Mouse (Mus musculus) CH12.LX (cell line): ENCODE results near the gene Tmco1.

Experiments used
- BHLHE40 ChIP-seq: IDR thresholded peaks from 2 replicates; pipeline ENCODE4 v1.6.1; 2011; ENCODE audit warnings: mild to moderate bottlenecking, low read depth, low read length, improper control_type of control experiment
- CHD1 ChIP-seq: IDR thresholded peaks from 2 replicates; pipeline ENCODE4 v1.6.1; 2012; ENCODE audit warnings: low read depth, low read length, improper control_type of control experiment, inconsistent platforms
- CHD2 ChIP-seq: IDR thresholded peaks from 2 replicates; pipeline ENCODE4 v1.6.1; 2011; ENCODE audit warnings: low read length, improper control_type of control experiment
- CTCF ChIP-seq, 2 experiments: IDR thresholded peaks in 1 of 2; conservative IDR thresholded peaks in 1 of 2; 2 replicates each; pipeline ENCODE4 v1.5.1; 2011 to 2012; ENCODE audit warnings: low read depth in 2 of 2, low read length in 2 of 2, improper control_type of control experiment in 1 of 2, inconsistent platforms in 1 of 2, mild to moderate bottlenecking in 1 of 2, moderate library complexity in 1 of 2
- HCFC1 ChIP-seq: IDR thresholded peaks from 2 replicates; pipeline ENCODE4 v1.6.1; 2012; ENCODE audit warnings: low read depth, mild to moderate bottlenecking, inconsistent platforms, low read length, improper control_type of control experiment
- IRF4 ChIP-seq: IDR thresholded peaks from 2 replicates; pipeline ENCODE4 v1.6.1; 2014; ENCODE audit warnings: low read depth, mild to moderate bottlenecking, inconsistent platforms, low read length, improper control_type of control experiment
- JUN ChIP-seq: IDR thresholded peaks from 2 replicates; pipeline ENCODE4 v1.6.1; 2011; ENCODE audit warnings: low read depth, mild to moderate bottlenecking, low read length, improper control_type of control experiment, moderate library complexity; ENCODE audit not compliant: insufficient read depth
- MAZ ChIP-seq: IDR thresholded peaks from 2 replicates; pipeline ENCODE4 v1.6.1; 2012; ENCODE audit warnings: low read depth, mild to moderate bottlenecking, inconsistent platforms, low read length, improper control_type of control experiment, moderate library complexity
- POLR2A ChIP-seq: IDR thresholded peaks from 2 replicates; pipeline ENCODE4 v1.6.1; 2011; ENCODE audit warnings: low read depth, mild to moderate bottlenecking, improper control_type of control experiment, low read length
- POLR2AphosphoS2 ChIP-seq: IDR thresholded peaks from 2 replicates; pipeline ENCODE4 v1.6.1; 2011; ENCODE audit warnings: low read depth, low read length, improper control_type of control experiment
- RAD21 ChIP-seq: IDR thresholded peaks from 2 replicates; pipeline ENCODE4 v1.6.1; 2011; ENCODE audit warnings: low read depth, mild to moderate bottlenecking, low read length, improper control_type of control experiment, moderate library complexity
- RCOR1 ChIP-seq: conservative IDR thresholded peaks from 2 replicates; pipeline ENCODE4 v1.6.1; 2012; ENCODE audit warnings: low read depth, mild to moderate bottlenecking, inconsistent platforms, low read length, improper control_type of control experiment
- SMC3 ChIP-seq: IDR thresholded peaks from 2 replicates; pipeline ENCODE4 v1.6.1; 2011; ENCODE audit warnings: low read depth, low read length, improper control_type of control experiment
- ZNF384 ChIP-seq: IDR thresholded peaks from 2 replicates; pipeline ENCODE4 v1.6.1; 2012; ENCODE audit warnings: low read depth, low read length, improper control_type of control experiment, inconsistent platforms

DNA sequence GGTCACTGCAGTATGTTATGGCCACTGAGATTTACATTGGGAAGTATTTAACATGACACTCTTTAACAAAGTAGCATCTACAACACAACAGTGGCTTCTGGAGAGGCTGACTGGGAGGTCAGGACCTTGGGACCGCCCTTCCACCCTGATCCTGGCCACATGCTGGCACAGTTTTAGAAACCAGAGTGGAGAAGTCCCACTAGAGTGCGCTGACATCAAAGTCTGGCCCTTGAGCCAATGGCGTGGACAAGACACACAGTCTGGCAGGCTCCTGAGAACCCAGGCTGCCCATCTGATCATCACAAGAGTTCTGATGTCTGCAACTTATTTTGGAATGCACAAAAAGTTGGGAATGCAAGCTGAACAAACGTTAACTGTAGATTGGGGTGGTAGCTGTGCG lies 71.6 kb downstream of the Tmco1 start:
- 0 out of 4 replicates have a peak, but pooled peaks of 1 of the 2 experiments have one; percentile 4 for TF ChIP-seq CTCF (conservative IDR thresholded peaks at IDR 0.05 in 1 of 2, IDR thresholded peaks at IDR 0.05 in 1 of 2; ENCODE audit: low read depth in 2 of 2, low read length in 2 of 2)
- no peak for TF ChIP-seq IRF4
- TF ChIP-seq POLR2AphosphoS2, result no peak
- no peak for TF ChIP-seq MAZ
- no peak for TF ChIP-seq RAD21
- TF ChIP-seq POLR2A, result no peak
- TF ChIP-seq JUN, result no peak
- no peak for TF ChIP-seq RCOR1
- TF ChIP-seq BHLHE40, result no peak
- TF ChIP-seq CHD1, result no peak
- no peak for TF ChIP-seq ZNF384
- TF ChIP-seq HCFC1, result no peak
- no peak for TF ChIP-seq SMC3
- TF ChIP-seq CHD2, result no peak
